Mouse (Mus musculus) testis, adult 2 months (tissue): Measurements from ENCODE around the gene Pom121.

ENCODE experiments used
- CTCF ChIP-seq: fragments of 200-500 bp; IDR thresholded peaks from 2 replicates; pipeline ENCODE4 v1.5.1; 2012; ENCODE audit warnings: low read depth, mild to moderate bottlenecking, inconsistent platforms, low read length, moderate library complexity; ENCODE audit not compliant: control insufficient read depth, insufficient read depth, insufficient replicate concordance
- POLR2A ChIP-seq: fragments of 200-500 bp; IDR thresholded peaks from 2 replicates; pipeline ENCODE4 v1.6.1; 2012; ENCODE audit warnings: low read depth, mild to moderate bottlenecking, inconsistent platforms, low read length, moderate library complexity; ENCODE audit not compliant: control insufficient read depth

DNA sequence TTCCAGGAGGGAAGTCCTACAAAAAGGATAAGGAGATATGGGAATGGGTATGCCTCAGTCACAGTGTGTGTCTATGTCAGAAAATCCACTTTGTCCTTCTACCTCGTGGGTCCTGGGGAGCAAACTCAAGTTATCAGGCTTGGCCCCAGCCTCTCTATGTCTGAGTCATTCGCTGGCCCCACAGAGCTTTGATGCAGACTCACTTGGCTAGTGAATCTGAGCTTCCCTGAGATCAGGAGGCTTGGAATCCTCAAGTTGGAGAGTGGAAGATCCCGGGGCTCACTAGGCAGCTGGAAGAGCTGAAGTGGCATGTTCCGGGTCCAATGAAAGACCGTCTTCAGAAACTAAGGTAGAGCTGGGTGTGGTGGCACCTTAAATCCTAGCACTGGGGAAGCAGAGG lies 64.1 kb downstream of the Pom121 start:
- TF ChIP-seq CTCF: no peak
- no peak for TF ChIP-seq POLR2A
